Mouse (Mus musculus) stomach, postnatal 0 days (tissue): ENCODE results near the gene Atpaf1.

ENCODE experiments used
- CTCF ChIP-seq: IDR thresholded peaks from 2 replicates; pipeline ENCODE4 v1.5.1; 2016; ENCODE audit warnings: antibody characterized with exemption, low read depth, mild to moderate bottlenecking, moderate library complexity
- EP300 ChIP-seq: optimal IDR thresholded peaks from 2 replicates; pipeline ENCODE3; 2016; ENCODE audit warnings: antibody characterized with exemption

DNA sequence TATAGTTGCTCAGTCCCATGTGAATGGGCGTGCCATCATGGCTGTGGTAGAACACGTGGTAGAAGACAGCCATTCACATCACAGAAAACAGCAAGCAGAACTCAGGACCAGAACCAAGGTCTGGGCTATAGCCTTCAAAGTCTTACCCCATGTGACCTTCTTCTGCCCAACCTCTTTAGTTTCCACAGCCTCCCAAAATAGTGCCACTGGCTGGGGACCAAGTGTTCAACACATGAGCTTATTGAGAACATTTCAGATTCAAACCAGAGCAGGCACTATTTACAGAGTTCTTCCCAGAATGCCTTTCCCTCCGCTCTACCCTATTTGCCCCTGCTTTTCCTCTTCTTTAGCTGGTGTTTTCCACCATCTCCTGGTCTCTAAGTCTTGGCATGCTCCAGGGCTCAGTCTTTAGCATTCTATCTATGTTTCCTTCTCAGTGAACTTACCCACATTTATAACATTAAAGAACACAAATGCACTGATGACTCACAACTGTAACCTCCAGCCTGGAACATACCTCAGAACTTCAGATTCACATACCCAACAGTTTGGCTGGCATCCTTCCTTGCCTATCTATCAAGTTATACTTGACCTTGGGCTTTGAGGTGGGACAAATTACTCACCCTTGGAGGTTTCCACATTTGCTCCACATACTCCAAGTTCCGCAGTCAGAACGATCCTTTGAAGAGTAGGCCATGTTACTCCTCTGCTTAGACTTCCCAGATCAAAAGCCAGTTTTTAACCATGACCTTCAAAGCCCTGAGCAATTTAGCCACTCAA is 2.4 kb upstream of the Atpaf1 start:
- TF ChIP-seq EP300 = no peak
- TF ChIP-seq CTCF = no peak
